Mouse (Mus musculus) activated CD4-positive, CD25-positive, alpha-beta regulatory T cell, adult 4 months (primary cell): ENCODE measurements around the gene Myb. TPM values are rescaled to one million over a fixed set of nuclear protein-coding genes. Genes with fewer than 3 reads are reported as not detected.
A peak's percentile ranks its signal among the peaks of the same experiment; 100 is the strongest.

Source experiments
- ATAC-seq: one replicate; pipeline ENCODE4 v1.8.0; 2017
- polyA plus RNA-seq, 2 experiments: library from polyadenylated mRNA; unstranded; fragments of 100-300 nt; shearing (Covaris generic); gene quantifications; one replicate each; pipeline ENCODE4 v1.2.1; 2017

The Myb gene
- polyA plus RNA-seq = 10 to 100 TPM in 1 of 2 experiments, 1 to 10 TPM in 1; 8.7 to 12.6 TPM

GRCm38 (mm10) chr10:21160537-21161358, at the start of gene Myb:
Gene Myb (minus strand): TSS chr10:21160984.
- ATAC-seq = peak; percentile 5

GRCm38 (mm10) chr10:21207378-21207777, 46.6 kb upstream of the Myb start:
- no peak for ATAC-seq

- ATAC-seq = no peak
Observed at GRCm38 (mm10) chr10:21206232-21206631, 45.4 kb upstream of the Myb start.

- ATAC-seq = peak; percentile 24
Observed at GRCm38 (mm10) chr10:21204496-21205085, 43.8 kb upstream of the Myb start.

- no peak for ATAC-seq
Observed at GRCm38 (mm10) chr10:21203886-21204285, 43.1 kb upstream of the Myb start.

GRCm38 (mm10) chr10:21203461-21203860, 42.7 kb upstream of the Myb start:
- ATAC-seq = no peak

- peak; percentile 40 for ATAC-seq
Observed at GRCm38 (mm10) chr10:21200761-21201160, 40.0 kb upstream of the Myb start.

- ATAC-seq = no peak
Observed at GRCm38 (mm10) chr10:21200322-21200721, 39.5 kb upstream of the Myb start.

GRCm38 (mm10) chr10:21196646-21197116, 35.9 kb upstream of the Myb start:
- ATAC-seq = peak; percentile 63

- ATAC-seq = no peak
Observed at GRCm38 (mm10) chr10:21195597-21195996, 34.8 kb upstream of the Myb start.

- ATAC-seq = no peak
Observed at GRCm38 (mm10) chr10:21193935-21194505, 33.2 kb upstream of the Myb start.

- no peak for ATAC-seq
Observed at GRCm38 (mm10) chr10:21193088-21193934, 32.5 kb upstream of the Myb start.

- ATAC-seq = no peak
Observed at GRCm38 (mm10) chr10:21192436-21192835, 31.7 kb upstream of the Myb start.

GRCm38 (mm10) chr10:21189756-21190397, 29.1 kb upstream of the Myb start:
- no peak for ATAC-seq

GRCm38 (mm10) chr10:21189275-21189601, 28.5 kb upstream of the Myb start:
- no peak for ATAC-seq

GRCm38 (mm10) chr10:21188564-21189274, 27.9 kb upstream of the Myb start:
- ATAC-seq = peak; percentile 43

GRCm38 (mm10) chr10:21187847-21188246, 27.1 kb upstream of the Myb start:
- peak; percentile 25 for ATAC-seq

GRCm38 (mm10) chr10:21186733-21187132, 25.9 kb upstream of the Myb start:
- ATAC-seq = peak; percentile 87

- ATAC-seq = peak; percentile 79
Observed at GRCm38 (mm10) chr10:21178711-21179110, 17.9 kb upstream of the Myb start.

GRCm38 (mm10) chr10:21178281-21178680, 17.5 kb upstream of the Myb start:
- ATAC-seq = peak; percentile 88

- no peak for ATAC-seq
Observed at GRCm38 (mm10) chr10:21172650-21173200, 11.9 kb upstream of the Myb start.
